Mouse (Mus musculus) megakaryocyte, embryonic 14.5 days (primary cell): Measurements from ENCODE around the gene Selenom.

Source experiments
- FLI1 ChIP-seq: IDR thresholded peaks from 2 replicates; pipeline ENCODE4 v1.6.1; 2012; ENCODE audit warnings: low read length, inconsistent platforms, mixed read lengths
- GATA1 ChIP-seq: IDR thresholded peaks from 3 replicates; pipeline ENCODE4 v1.6.1; 2012; ENCODE audit warnings: mixed read lengths, low read length, inconsistent platforms, borderline replicate concordance

DNA sequence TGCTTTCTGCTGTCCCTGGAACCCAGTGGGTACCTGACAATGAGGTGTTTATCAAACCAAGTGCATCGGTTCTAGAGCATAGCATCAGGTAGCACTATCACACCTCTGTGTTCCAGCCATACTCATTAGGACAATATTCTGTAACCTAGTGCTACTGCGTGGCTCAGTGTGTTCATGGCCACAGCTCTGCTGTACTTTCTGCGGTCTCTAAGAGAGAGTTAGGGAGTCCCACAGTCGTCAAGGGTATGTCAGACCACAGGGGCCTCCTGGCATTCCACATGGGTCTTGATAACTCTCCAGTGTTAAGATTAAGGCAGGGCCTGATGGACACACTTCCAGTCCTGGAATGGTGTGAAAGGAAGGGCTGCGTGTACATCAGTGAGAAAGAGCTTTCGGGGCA is 49.4 kb downstream of the Selenom start:
- TF ChIP-seq GATA1 (no peak), FLI1 (no peak)
